Mouse (Mus musculus): ENCODE measurements around the gene Ttc5. TPM values are rescaled to one million over a fixed set of nuclear protein-coding genes. Genes with fewer than 3 reads are reported as not detected.
"Not testable (repeated sequence)": the region's sequence is repeated elsewhere in the genome, so short reads cannot be mapped to it uniquely, and the experiment has no call there.

The Ttc5 gene
- polyA plus RNA-seq, 1 experiment from 2014 or later = 106 TPM

DNA sequence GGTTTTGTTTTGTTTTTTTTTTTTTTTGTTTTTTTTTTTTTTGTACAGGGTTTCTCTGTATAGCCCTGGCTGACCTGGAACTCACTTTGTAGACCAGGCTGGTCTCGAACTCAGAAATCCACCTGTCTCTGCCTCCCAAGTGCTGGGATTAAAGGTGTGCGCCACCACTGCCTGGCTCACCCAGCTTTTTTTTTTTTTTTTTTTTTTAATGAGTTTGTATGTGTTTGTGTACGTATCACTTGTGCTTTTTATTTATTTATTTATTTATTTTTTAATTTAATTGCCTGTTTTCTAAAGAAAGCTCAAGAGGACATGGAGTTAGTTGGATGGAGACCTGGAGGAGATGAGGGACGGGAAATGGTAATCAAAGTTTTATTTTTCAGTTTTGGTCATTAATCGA, 21.1 kb upstream of the Ttc5 start:
- ATAC-seq (ENCODE audit: low FRiP score); H3K4me1 ChIP-seq (replicated peaks; ENCODE audit: control insufficient read depth, insufficient read depth, low read length); H3K27ac ChIP-seq (ENCODE audit: low read depth, low read length); DNase-seq (ENCODE audit: low spot score); H3K4me2 ChIP-seq (replicated peaks; ENCODE audit: low read depth, low read length); H3K4me3 ChIP-seq (ENCODE audit: low read depth, low read length); H3K9me3 ChIP-seq (ENCODE audit: control insufficient read depth, low read length); H3K36me3 ChIP-seq (ENCODE audit: control insufficient read depth, insufficient read depth, low read length); H3K27me3 ChIP-seq (ENCODE audit: control insufficient read depth, insufficient read depth, low read length); H3K9ac ChIP-seq (ENCODE audit: low read depth, low read length): not testable (repeated sequence)
- 87% methylated on average over 5 of the region's 5 CpGs for WGBS

DNA sequence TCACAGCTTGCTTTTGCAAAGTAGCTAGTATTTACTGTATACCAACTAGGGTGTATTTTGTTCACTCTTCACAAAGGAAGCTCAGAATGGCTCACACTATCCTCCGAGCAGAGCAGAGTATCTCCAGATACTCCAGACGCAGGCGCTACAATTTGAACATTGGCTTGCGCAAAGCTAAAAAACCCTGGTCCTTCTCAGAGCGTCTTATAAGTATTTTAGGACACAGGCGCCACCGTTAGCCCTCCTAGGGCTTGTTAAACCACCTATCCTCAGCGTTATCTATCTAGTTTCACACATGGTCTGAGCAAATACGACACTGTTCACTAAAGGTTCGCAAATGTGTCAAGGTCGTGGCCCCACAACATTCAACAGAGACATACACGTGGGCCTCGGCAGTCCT, 19.4 kb upstream of the Ttc5 start:
- H3K9ac ChIP-seq (ENCODE audit: low read depth, low read length) = no peak overlapping the region
- 76% methylated on average over 13 of the region's 13 CpGs for WGBS
- DNase-seq (ENCODE audit: low spot score) = no peak
- no peaks in the 10 kb centered on the region for H3K36me3 ChIP-seq (ENCODE audit: control insufficient read depth, insufficient read depth, low read length)
- ATAC-seq (ENCODE audit: low FRiP score) = no peak
- no peak overlapping the region for H3K4me2 ChIP-seq (replicated peaks; ENCODE audit: low read depth, low read length)
- H3K4me3 ChIP-seq (ENCODE audit: low read depth, low read length) = no peak overlapping the region
- H3K27ac ChIP-seq (ENCODE audit: low read depth, low read length) = no peak overlapping the region
- H3K4me1 ChIP-seq (replicated peaks; ENCODE audit: control insufficient read depth, insufficient read depth, low read length) = no peaks in the 10 kb centered on the region
- no peaks in the 10 kb centered on the region for H3K27me3 ChIP-seq (ENCODE audit: control insufficient read depth, insufficient read depth, low read length)
- H3K9me3 ChIP-seq (ENCODE audit: control insufficient read depth, low read length) = no peaks in the 10 kb centered on the region

DNA sequence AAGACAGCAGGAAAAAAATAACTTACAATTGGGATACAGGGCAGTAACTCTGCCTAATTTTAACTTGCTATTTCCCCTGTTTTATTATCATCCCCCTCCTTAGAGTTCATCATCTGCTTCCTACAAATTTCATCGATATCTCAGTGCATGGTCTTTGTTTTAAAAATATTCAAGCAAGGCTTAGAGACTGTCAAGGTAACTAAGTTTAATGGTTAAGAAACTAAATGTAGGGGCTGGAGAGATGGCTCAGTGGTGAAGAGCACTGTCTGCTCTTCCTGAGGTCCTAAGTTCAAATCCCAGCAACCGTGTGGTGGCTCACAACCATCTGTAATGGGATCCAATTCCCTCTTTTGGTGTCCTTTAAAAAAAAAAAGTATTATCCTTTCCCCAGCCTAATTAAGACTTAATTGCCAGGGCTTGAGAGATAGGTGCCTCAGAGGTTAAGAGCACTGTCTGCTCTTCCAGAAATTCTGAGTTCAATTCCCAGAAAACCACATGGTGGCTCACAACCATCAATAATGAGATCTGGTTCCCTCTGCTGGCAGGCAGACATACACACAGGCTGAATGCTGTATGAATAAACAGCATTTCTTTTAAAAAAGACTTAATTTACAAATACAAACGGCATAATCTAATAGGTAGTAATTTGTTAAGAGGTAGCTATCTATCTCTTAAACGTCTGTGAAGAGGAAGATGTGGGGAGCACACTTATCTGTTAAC, 17.7 kb upstream of the Ttc5 start:
- H3K9me3 ChIP-seq (ENCODE audit: control insufficient read depth, low read length) = no peaks in the 10 kb centered on the region
- peak; percentile 31 for DNase-seq (ENCODE audit: low spot score)
- H3K4me1 ChIP-seq (replicated peaks; ENCODE audit: control insufficient read depth, insufficient read depth, low read length) = no peaks in the 10 kb centered on the region
- no peaks in the 10 kb centered on the region for H3K27me3 ChIP-seq (ENCODE audit: control insufficient read depth, insufficient read depth, low read length)
- H3K27ac ChIP-seq (ENCODE audit: low read depth, low read length) = no peak overlapping the region
- no peaks in the 10 kb centered on the region for H3K36me3 ChIP-seq (ENCODE audit: control insufficient read depth, insufficient read depth, low read length)
- H3K9ac ChIP-seq (ENCODE audit: low read depth, low read length) = no peak overlapping the region
- no peak overlapping the region for H3K4me2 ChIP-seq (replicated peaks; ENCODE audit: low read depth, low read length)
- no peak for ATAC-seq (ENCODE audit: low FRiP score)
- 64% methylated on average over 4 of the region's 4 CpGs for WGBS
- H3K4me3 ChIP-seq (ENCODE audit: low read depth, low read length) = no peak overlapping the region

DNA sequence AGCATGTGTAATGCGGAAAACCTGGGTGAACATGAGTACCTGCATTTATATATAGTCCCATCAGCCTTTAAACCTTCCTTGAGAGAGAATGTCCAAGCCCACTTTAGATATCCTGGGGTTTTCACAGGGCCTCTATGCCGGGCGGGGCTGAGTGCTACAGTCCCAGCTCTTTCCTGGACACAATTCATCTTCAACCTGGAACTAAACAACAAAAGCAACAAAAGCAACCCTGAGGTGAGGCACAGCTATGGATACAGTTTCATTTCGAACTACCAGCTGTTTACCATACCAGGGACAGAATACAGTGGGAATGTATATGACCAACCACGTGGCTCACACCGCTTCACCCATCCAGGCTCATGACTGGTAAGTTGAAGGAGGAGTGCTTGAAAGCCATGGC, 17.1 kb upstream of the Ttc5 start:
- no peak overlapping the region for H3K4me3 ChIP-seq (ENCODE audit: low read depth, low read length)
- H3K36me3 ChIP-seq (ENCODE audit: control insufficient read depth, insufficient read depth, low read length) = no peaks in the 10 kb centered on the region
- no peaks in the 10 kb centered on the region for H3K9me3 ChIP-seq (ENCODE audit: control insufficient read depth, low read length)
- no peaks in the 10 kb centered on the region for H3K4me1 ChIP-seq (replicated peaks; ENCODE audit: control insufficient read depth, insufficient read depth, low read length)
- H3K27ac ChIP-seq (ENCODE audit: low read depth, low read length) = no peak overlapping the region
- H3K4me2 ChIP-seq (replicated peaks; ENCODE audit: low read depth, low read length) = no peak overlapping the region
- ATAC-seq (ENCODE audit: low FRiP score) (no peak), DNase-seq (ENCODE audit: low spot score) (no peak)
- no peaks in the 10 kb centered on the region for H3K27me3 ChIP-seq (ENCODE audit: control insufficient read depth, insufficient read depth, low read length)
- no peak overlapping the region for H3K9ac ChIP-seq (ENCODE audit: low read depth, low read length)
- WGBS = 92% methylated on average over 6 of the region's 6 CpGs

DNA sequence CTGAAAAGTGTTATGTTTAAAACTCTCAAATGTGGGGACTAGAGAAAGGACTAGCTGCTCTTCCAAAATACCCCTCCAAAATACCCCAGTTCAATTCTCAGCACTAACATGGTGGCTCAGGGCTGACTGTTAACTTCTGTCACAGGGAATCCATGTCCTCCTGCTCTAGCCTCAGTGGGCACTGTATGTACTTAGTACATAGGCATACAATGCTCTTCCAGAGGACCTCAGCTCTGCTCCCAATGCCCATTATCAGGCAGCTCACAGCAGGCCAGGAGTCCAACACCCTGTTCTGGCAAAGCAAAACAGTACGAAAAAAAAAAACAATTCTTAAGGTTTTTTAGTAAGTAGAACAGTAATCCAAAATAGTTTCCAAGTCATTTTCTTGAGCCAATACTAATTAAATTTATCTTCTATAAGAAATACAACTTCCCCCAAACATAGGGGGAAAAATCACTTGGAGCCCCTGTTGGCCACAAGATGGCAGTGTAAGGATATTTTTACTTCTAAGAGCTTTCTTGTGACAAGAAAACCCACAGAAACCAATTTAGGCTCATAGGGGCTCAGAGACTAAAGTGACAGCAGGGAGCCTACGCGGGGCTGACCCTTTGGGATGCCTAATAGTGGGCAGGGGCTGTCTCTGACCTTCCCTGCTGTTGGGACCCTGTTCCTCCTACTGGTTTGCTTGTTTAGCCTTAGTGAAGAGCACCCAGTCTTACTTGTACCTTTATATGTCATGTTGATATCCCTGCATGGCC, 14.4 kb upstream of the Ttc5 start:
- Histone ChIP-seq H3K36me3 (ENCODE audit: control insufficient read depth, insufficient read depth, low read length) (no peaks in the 10 kb centered on the region), H3K27me3 (ENCODE audit: control insufficient read depth, insufficient read depth, low read length) (no peaks in the 10 kb centered on the region), H3K27ac (ENCODE audit: low read depth, low read length) (no peak overlapping the region), H3K9ac (ENCODE audit: low read depth, low read length) (no peak overlapping the region), H3K4me1 (replicated peaks; ENCODE audit: control insufficient read depth, insufficient read depth, low read length) (no peaks in the 10 kb centered on the region), H3K9me3 (ENCODE audit: control insufficient read depth, low read length) (no peaks in the 10 kb centered on the region), H3K4me2 (replicated peaks; ENCODE audit: low read depth, low read length) (no peak overlapping the region), H3K4me3 (ENCODE audit: low read depth, low read length) (no peak overlapping the region)
- DNase-seq (ENCODE audit: low spot score) (peak; percentile 63), ATAC-seq (ENCODE audit: low FRiP score) (no peak)
- 7% methylated on average over 3 of the region's 3 CpGs for WGBS

DNA sequence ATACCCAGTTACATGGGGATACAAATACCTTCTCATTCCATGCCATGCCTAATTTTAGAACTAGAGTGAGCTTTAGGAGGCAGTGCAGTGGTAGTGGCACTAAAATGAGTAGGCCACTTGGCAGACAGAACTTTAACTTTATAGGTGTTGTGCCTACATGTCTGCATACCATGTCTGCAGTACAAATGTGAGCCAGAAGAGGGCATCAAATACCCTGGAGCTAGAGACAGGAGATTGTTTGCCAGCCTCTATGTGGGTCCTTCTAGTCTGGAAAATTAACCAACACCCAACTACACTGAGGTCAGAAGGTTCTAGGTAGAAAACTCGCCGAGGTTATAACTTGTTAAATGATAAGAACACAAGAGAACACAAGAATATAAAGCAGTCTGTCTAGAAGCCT, 13.2 kb upstream of the Ttc5 start:
- H3K4me1 ChIP-seq (replicated peaks; ENCODE audit: control insufficient read depth, insufficient read depth, low read length) = no peaks in the 10 kb centered on the region
- ATAC-seq (ENCODE audit: low FRiP score) (no peak), DNase-seq (ENCODE audit: low spot score) (peak; percentile 35)
- H3K27ac ChIP-seq (ENCODE audit: low read depth, low read length) = no peak overlapping the region
- no peak overlapping the region for H3K4me3 ChIP-seq (ENCODE audit: low read depth, low read length)
- H3K9ac ChIP-seq (ENCODE audit: low read depth, low read length) = no peak overlapping the region
- H3K9me3 ChIP-seq (ENCODE audit: control insufficient read depth, low read length) = no peaks in the 10 kb centered on the region
- no peaks in the 10 kb centered on the region for H3K36me3 ChIP-seq (ENCODE audit: control insufficient read depth, insufficient read depth, low read length)
- H3K27me3 ChIP-seq (ENCODE audit: control insufficient read depth, insufficient read depth, low read length) = no peaks in the 10 kb centered on the region
- no peak overlapping the region for H3K4me2 ChIP-seq (replicated peaks; ENCODE audit: low read depth, low read length)
- 73% methylated on average over 2 of the region's 2 CpGs for WGBS

DNA sequence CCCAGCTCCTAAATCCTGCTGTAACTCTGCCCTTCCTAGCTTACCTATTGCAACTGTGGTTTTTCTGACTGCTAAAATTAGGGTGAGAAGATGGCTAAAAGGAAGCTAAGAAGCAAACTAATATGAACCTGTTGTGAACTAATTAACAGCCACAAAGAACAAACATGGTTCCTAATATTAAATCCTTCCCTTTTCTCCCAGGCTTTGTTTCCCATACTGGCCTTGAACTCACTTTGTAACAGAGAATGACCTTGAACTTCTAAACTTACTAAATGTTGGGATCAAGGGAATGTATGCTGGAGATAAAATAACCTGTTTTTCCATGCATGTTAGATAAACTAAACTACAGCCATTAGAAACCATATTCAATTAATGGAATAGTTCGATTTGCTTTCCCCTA, 11.1 kb upstream of the Ttc5 start:
- Histone ChIP-seq H3K9ac (ENCODE audit: low read depth, low read length) (no peak overlapping the region), H3K9me3 (ENCODE audit: control insufficient read depth, low read length) (no peaks in the 10 kb centered on the region), H3K4me1 (replicated peaks; ENCODE audit: control insufficient read depth, insufficient read depth, low read length) (no peaks in the 10 kb centered on the region), H3K4me2 (replicated peaks; ENCODE audit: low read depth, low read length) (no peak overlapping the region), H3K27me3 (ENCODE audit: control insufficient read depth, insufficient read depth, low read length) (no peaks in the 10 kb centered on the region), H3K36me3 (ENCODE audit: control insufficient read depth, insufficient read depth, low read length) (no peaks in the 10 kb centered on the region), H3K4me3 (ENCODE audit: low read depth, low read length) (no peak overlapping the region), H3K27ac (ENCODE audit: low read depth, low read length) (no peak overlapping the region)
- DNase-seq (ENCODE audit: low spot score) (no peak), ATAC-seq (ENCODE audit: low FRiP score) (no peak)
- 83% methylated on average over 1 of the region's 1 CpGs for WGBS

DNA sequence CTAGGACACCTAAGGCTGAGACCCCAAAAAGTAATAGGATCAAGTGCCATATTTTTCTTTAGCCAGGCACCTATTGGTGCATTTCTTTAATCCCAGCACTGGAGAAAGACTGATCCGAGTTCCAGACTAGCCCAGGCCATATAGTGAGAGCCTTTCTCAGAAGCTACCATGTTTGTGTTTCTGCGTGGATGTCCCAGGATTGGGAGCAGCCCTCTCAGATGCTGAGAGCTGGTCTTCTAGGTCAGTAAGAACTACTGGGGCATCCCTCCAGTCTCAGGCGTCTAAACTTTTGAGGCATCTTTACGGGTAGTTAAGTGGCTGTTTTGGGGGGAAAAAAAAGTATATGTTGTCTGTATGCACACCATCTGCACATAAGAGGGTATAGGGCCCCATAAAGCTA, 10.6 kb upstream of the Ttc5 start:
- H3K27me3 ChIP-seq (ENCODE audit: control insufficient read depth, insufficient read depth, low read length) = no peaks in the 10 kb centered on the region
- H3K9ac ChIP-seq (ENCODE audit: low read depth, low read length) = no peak overlapping the region
- ATAC-seq (ENCODE audit: low FRiP score) = no peak
- H3K4me1 ChIP-seq (replicated peaks; ENCODE audit: control insufficient read depth, insufficient read depth, low read length) = no peaks in the 10 kb centered on the region
- H3K4me3 ChIP-seq (ENCODE audit: low read depth, low read length) = no peak overlapping the region
- no peaks in the 10 kb centered on the region for H3K36me3 ChIP-seq (ENCODE audit: control insufficient read depth, insufficient read depth, low read length)
- no peak overlapping the region for H3K4me2 ChIP-seq (replicated peaks; ENCODE audit: low read depth, low read length)
- DNase-seq (ENCODE audit: low spot score) = no peak
- 81% methylated on average over 4 of the region's 4 CpGs for WGBS
- no peak overlapping the region for H3K27ac ChIP-seq (ENCODE audit: low read depth, low read length)
- no peaks in the 10 kb centered on the region for H3K9me3 ChIP-seq (ENCODE audit: control insufficient read depth, low read length)

All from hindbrain, embryonic 11.5 days (tissue).